Mouse (Mus musculus) hindbrain, embryonic 16.5 days (tissue): Measurements from ENCODE around the gene Fam207a. TPM values are rescaled to one million over a fixed set of nuclear protein-coding genes. Genes with fewer than 3 reads are reported as not detected.

ENCODE experiments used
- ATAC-seq: fragments of 200-750 bp; cut with Nextera tagmentation; 2 replicates; pipeline ENCODE4 v1.8.0; 2017; ENCODE audit warnings: moderate TSS enrichment, moderate library complexity
- H3K27ac ChIP-seq: fragments of 300-500 bp; sonication (generic); 2 replicates; pipeline ENCODE4 v1.5.1; 2014; ENCODE audit warnings: low read depth, mild to moderate bottlenecking, control low read depth, low read length, moderate library complexity
- H3K27me3 ChIP-seq: fragments of 300-500 bp; sonication (generic); replicated peaks from 2 replicates; pipeline ENCODE4 v1.6.1; 2014; ENCODE audit warnings: low read length; ENCODE audit not compliant: control insufficient read depth, insufficient read depth
- H3K36me3 ChIP-seq: fragments of 300-500 bp; sonication (generic); 2 replicates; pipeline ENCODE4 v1.6.1; 2014; ENCODE audit warnings: mild to moderate bottlenecking, low read length, moderate library complexity, mixed read lengths; ENCODE audit not compliant: control insufficient read depth, insufficient read depth
- H3K4me1 ChIP-seq: fragments of 300-500 bp; sonication (generic); 2 replicates; pipeline ENCODE4 v1.6.1; 2014; ENCODE audit warnings: low read depth, low read length; ENCODE audit not compliant: control insufficient read depth, insufficient read depth
- H3K4me2 ChIP-seq: fragments of 300-500 bp; sonication (generic); 2 replicates; pipeline ENCODE4 v1.6.1; 2014; ENCODE audit warnings: mild to moderate bottlenecking, low read length, control low read depth, moderate library complexity
- H3K4me3 ChIP-seq: fragments of 300-500 bp; sonication (generic); 2 replicates; pipeline ENCODE4 v1.5.1; 2014; ENCODE audit warnings: mild to moderate bottlenecking, low read length, control low read depth, moderate library complexity
- H3K9ac ChIP-seq: fragments of 300-500 bp; sonication (generic); 2 replicates; pipeline ENCODE4 v1.6.1; 2014; ENCODE audit warnings: low read depth, mild to moderate bottlenecking, control low read depth, low read length, moderate library complexity
- H3K9me3 ChIP-seq: fragments of 300-500 bp; sonication (generic); 2 replicates; pipeline ENCODE4 v1.6.1; 2014; ENCODE audit warnings: mild to moderate bottlenecking, low read length, moderate library complexity; ENCODE audit not compliant: control insufficient read depth
- WGBS: fragments of 180-500 bp; shearing (Covaris S2); extraction: QIAGEN DNeasy Blood & Tissue Kit; methylation state at CpG from one replicate; pipeline ENCODE4 v1.1.7; 2014; 5-methylcytosine and 5-hydroxymethylcytosine counted together
- polyA plus RNA-seq: library from polyadenylated mRNA; unstranded; fragments of >200 nt; fragmentation: Nextera tagmentation; extraction: Ambion mirVana; gene quantifications from 2 replicates; pipeline ENCODE4 v1.2.1, GENCODE M21; 2015

The Fam207a gene
- polyA plus RNA-seq, 1 experiment from 2014 or later = 43.5 TPM

GRCm38 (mm10) chr10:77471512-77471911 lies 44.1 kb downstream of the Fam207a start:
- H3K4me3 ChIP-seq = no peak overlapping the region
- H3K27ac ChIP-seq = no peak overlapping the region
- no peak overlapping the region for H3K9ac ChIP-seq
- WGBS = 86% methylated on average over 7 of the region's 7 CpGs
- no peaks in the 10 kb centered on the region for H3K36me3 ChIP-seq
- H3K27me3 ChIP-seq = no peaks in the 10 kb centered on the region
- ATAC-seq = no peak
- H3K9me3 ChIP-seq = no peaks in the 10 kb centered on the region
- H3K4me1 ChIP-seq = no peaks in the 10 kb centered on the region
- H3K4me2 ChIP-seq = no peak overlapping the region

GRCm38 (mm10) chr10:77470763-77471162 lies 44.8 kb downstream of the Fam207a start:
- Histone ChIP-seq H3K27ac (no peak overlapping the region), H3K36me3 (no peaks in the 10 kb centered on the region), H3K9me3 (no peaks in the 10 kb centered on the region), H3K4me1 (no peaks in the 10 kb centered on the region), H3K27me3 (no peaks in the 10 kb centered on the region), H3K9ac (no peak overlapping the region), H3K4me3 (no peak overlapping the region), H3K4me2 (no peak overlapping the region)
- no peak for ATAC-seq
- WGBS = 77% methylated on average over 3 of the region's 3 CpGs

- Histone ChIP-seq H3K36me3 (no peaks in the 10 kb centered on the region), H3K9me3 (no peaks in the 10 kb centered on the region), H3K9ac (no peak overlapping the region), H3K4me1 (peaks cover 3% of the 10 kb centered on the region; the same call in 1 of the 2 replicates), H3K27ac (no peak overlapping the region), H3K27me3 (no peaks in the 10 kb centered on the region), H3K4me3 (no peak overlapping the region), H3K4me2 (no peak overlapping the region)
- 73% methylated on average over 4 of the region's 4 CpGs for WGBS
- ATAC-seq = no peak
Observed at GRCm38 (mm10) chr10:77468675-77469074, 46.9 kb downstream of the Fam207a start.

GRCm38 (mm10) chr10:77467407-77467806 lies 48.2 kb downstream of the Fam207a start:
- no peak overlapping the region for H3K27ac ChIP-seq
- 89% methylated on average over 6 of the region's 6 CpGs for WGBS
- no peak overlapping the region for H3K9ac ChIP-seq

GRCm38 (mm10) chr10:77465902-77466301 lies 49.7 kb downstream of the Fam207a start:
- no peak for ATAC-seq
- Histone ChIP-seq H3K4me1 (peaks cover 3% of the 10 kb centered on the region; the same call in 1 of the 2 replicates), H3K27ac (no peak overlapping the region), H3K9ac (no peak overlapping the region), H3K9me3 (no peaks in the 10 kb centered on the region), H3K4me2 (no peak overlapping the region), H3K36me3 (no peaks in the 10 kb centered on the region), H3K4me3 (no peak overlapping the region), H3K27me3 (no peaks in the 10 kb centered on the region)
- 87% methylated on average over 5 of the region's 5 CpGs for WGBS

More at GRCm38 (mm10) chr10:77467407-77467806, 48.2 kb downstream of the Fam207a start:
- no peaks in the 10 kb centered on the region for H3K9me3 ChIP-seq
- H3K4me2 ChIP-seq = no peak overlapping the region
- no peak for ATAC-seq
- peaks cover 3% of the 10 kb centered on the region; the same call in 1 of the 2 replicates for H3K4me1 ChIP-seq
- H3K36me3 ChIP-seq = no peaks in the 10 kb centered on the region
- H3K4me3 ChIP-seq = no peak overlapping the region
- H3K27me3 ChIP-seq = no peaks in the 10 kb centered on the region

- Histone ChIP-seq H3K27ac (no peak overlapping the region), H3K4me3 (no peak overlapping the region), H3K9ac (no peak overlapping the region; the same call in 1 of the 2 replicates), H3K4me2 (no peak overlapping the region), H3K27me3 (no peaks in the 10 kb centered on the region), H3K36me3 (no peaks in the 10 kb centered on the region), H3K9me3 (no peaks in the 10 kb centered on the region), H3K4me1 (peaks cover 3% of the 10 kb centered on the region; the same call in 1 of the 2 replicates)
- ATAC-seq = peak; percentile 80
- whole genome bisulfite sequencing = 42% methylated on average over 10 of the region's 10 CpGs
Observed at GRCm38 (mm10) chr10:77464181-77464936, 51.2 kb downstream of the Fam207a start.

GRCm38 (mm10) chr10:77461161-77461560 lies 54.4 kb downstream of the Fam207a start:
- Histone ChIP-seq H3K36me3 (no peaks in the 10 kb centered on the region), H3K4me2 (no peak overlapping the region), H3K9ac (no peak overlapping the region), H3K4me1 (peaks cover 3% of the 10 kb centered on the region; the same call in 1 of the 2 replicates), H3K4me3 (no peak overlapping the region), H3K9me3 (no peaks in the 10 kb centered on the region), H3K27me3 (no peaks in the 10 kb centered on the region), H3K27ac (no peak overlapping the region)
- no peak for ATAC-seq
- 94% methylated on average over 8 of the region's 8 CpGs for whole genome bisulfite sequencing

GRCm38 (mm10) chr10:77457701-77458100 lies 57.9 kb downstream of the Fam207a start:
- no peaks in the 10 kb centered on the region for H3K9me3 ChIP-seq
- no peak overlapping the region for H3K9ac ChIP-seq
- no peaks in the 10 kb centered on the region for H3K36me3 ChIP-seq
- no peak overlapping the region for H3K27ac ChIP-seq
- no peak for ATAC-seq
- no peak overlapping the region for H3K4me3 ChIP-seq
- H3K27me3 ChIP-seq = no peaks in the 10 kb centered on the region
- H3K4me2 ChIP-seq = no peak overlapping the region
- 92% methylated on average over 3 of the region's 3 CpGs for WGBS
- no peaks in the 10 kb centered on the region for H3K4me1 ChIP-seq

GRCm38 (mm10) chr10:77456507-77456906 lies 59.1 kb downstream of the Fam207a start:
- Histone ChIP-seq H3K27me3 (no peaks in the 10 kb centered on the region), H3K4me1 (no peaks in the 10 kb centered on the region), H3K4me3 (no peak overlapping the region), H3K4me2 (no peak overlapping the region), H3K27ac (no peak overlapping the region), H3K9ac (no peak overlapping the region), H3K36me3 (no peaks in the 10 kb centered on the region), H3K9me3 (no peaks in the 10 kb centered on the region)
- 58% methylated on average over 7 of the region's 7 CpGs for WGBS
- no peak for ATAC-seq
